Mouse (Mus musculus): Measurements from ENCODE around the gene Samd13.

DNA sequence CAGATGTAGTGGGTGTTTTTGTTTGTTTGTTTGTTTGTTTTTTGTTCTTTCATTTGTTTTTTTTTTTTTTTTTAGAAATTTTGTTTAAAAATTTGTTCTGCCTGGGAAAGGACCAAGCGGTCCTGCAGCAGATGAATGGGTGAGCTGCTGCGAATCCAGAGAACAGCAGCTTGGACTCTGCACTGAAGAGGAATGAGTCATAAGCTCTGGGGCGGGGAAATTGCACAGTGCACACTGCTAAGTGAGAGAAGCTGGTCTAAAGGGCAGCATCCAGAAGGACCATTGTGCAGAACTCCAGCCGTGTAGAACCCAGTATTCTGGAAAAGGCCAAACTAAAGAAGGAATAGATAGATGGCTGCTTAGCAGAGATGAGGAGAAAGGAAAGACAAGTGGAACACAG lies 18.7 kb upstream of the Samd13 start:
- no peak for TF ChIP-seq CTCF (IDR thresholded peaks at IDR 0.05; ENCODE audit: extremely low read depth, insufficient read length, insufficient replicate concordance, low read depth, low read length)
- no peak for TF ChIP-seq POLR2A (IDR thresholded peaks at IDR 0.05; ENCODE audit: low read depth, low read length)

All from small intestine, adult 2 months (tissue).